Mouse (Mus musculus) myocyte (in vitro differentiated cells): ENCODE measurements around the gene Sema6d.

Experiments
- CEBPB ChIP-seq: IDR thresholded peaks from 2 replicates; pipeline ENCODE4 v1.6.1; 2011; ENCODE audit warnings: mild to moderate bottlenecking, moderate library complexity; ENCODE audit not compliant: poor library complexity, insufficient read depth, severe bottlenecking
- E2F4 ChIP-seq: IDR thresholded peaks from one replicate; pipeline ENCODE4 v1.6.1; 2011; ENCODE audit warnings: mild to moderate bottlenecking, control low read depth, moderate library complexity; ENCODE audit not compliant: insufficient read depth
- MAX ChIP-seq: IDR thresholded peaks from one replicate; pipeline ENCODE4 v1.6.1; 2011; ENCODE audit warnings: low read depth, mild to moderate bottlenecking, control low read depth
- POLR2A ChIP-seq: IDR thresholded peaks from one replicate; pipeline ENCODE4 v1.6.1; 2011; ENCODE audit warnings: low read depth, mild to moderate bottlenecking, control low read depth, moderate library complexity; ENCODE audit not compliant: insufficient read length
- POLR2AphosphoS2 ChIP-seq: IDR thresholded peaks from one replicate; pipeline ENCODE4 v1.6.1; 2011; ENCODE audit warnings: low read depth, control low read depth; ENCODE audit not compliant: insufficient read length
- REST ChIP-seq: IDR thresholded peaks from one replicate; pipeline ENCODE4 v1.6.1; 2011; ENCODE audit warnings: mild to moderate bottlenecking, control low read depth, moderate library complexity; ENCODE audit not compliant: insufficient read depth, insufficient read length
- SRF ChIP-seq: IDR thresholded peaks from one replicate; pipeline ENCODE4 v1.6.1; 2011; ENCODE audit warnings: low read depth; ENCODE audit not compliant: control insufficient read depth, insufficient read length
- TCF12 ChIP-seq: IDR thresholded peaks from one replicate; pipeline ENCODE4 v1.6.1; 2011; ENCODE audit warnings: mild to moderate bottlenecking, control low read depth; ENCODE audit not compliant: poor library complexity, insufficient read depth, severe bottlenecking
- TCF3 ChIP-seq: IDR thresholded peaks from one replicate; pipeline ENCODE4 v1.6.1; 2011; ENCODE audit warnings: low read depth, control low read depth; ENCODE audit not compliant: insufficient read length

DNA sequence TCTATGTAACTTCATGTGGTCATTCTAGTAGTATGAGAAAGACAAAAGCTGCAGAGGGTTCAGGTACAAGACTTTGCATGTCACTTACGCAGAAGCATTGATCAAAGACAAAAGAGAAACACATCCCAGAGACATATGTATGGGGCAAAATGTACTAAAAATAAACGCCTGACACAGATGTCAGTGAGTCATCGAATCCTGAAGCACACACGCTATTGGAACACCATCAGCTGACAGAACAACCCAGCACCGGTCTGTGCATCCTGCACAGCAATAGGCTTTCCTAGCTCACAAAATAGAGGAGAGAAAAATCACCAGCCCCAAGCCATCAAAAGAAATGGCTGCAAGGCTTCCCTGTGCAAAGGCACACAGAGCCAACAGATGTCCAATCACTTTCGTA lies 443.8 kb downstream of the Sema6d start:
- TF ChIP-seq REST: no peak
- TF ChIP-seq POLR2AphosphoS2: no peak
- TF ChIP-seq TCF12: no peak
- TF ChIP-seq MAX: no peak
- TF ChIP-seq TCF3: no peak
- no peak for TF ChIP-seq POLR2A
- no peak for TF ChIP-seq E2F4
- no peak for TF ChIP-seq SRF
- TF ChIP-seq CEBPB: no peak
